Mouse (Mus musculus) limb, embryonic 14.5 days (tissue): ENCODE results near the gene Timm44. TPM values are rescaled to one million over a fixed set of nuclear protein-coding genes. Genes with fewer than 3 reads are reported as not detected.
A peak's percentile ranks its signal among the peaks of the same experiment; 100 is the strongest.

Experiments used
- ATAC-seq: fragments of 200-750 bp; cut with Nextera tagmentation; 2 replicates; pipeline ENCODE4 v1.8.0; 2017; ENCODE audit warnings: low read depth, moderate number of reproducible peaks, moderate TSS enrichment; ENCODE audit not compliant: low FRiP score
- DNase-seq: peaks from one replicate; pipeline ENCODE4 v3.0.0-alpha.2; 2015; ENCODE audit warnings: low spot score
- H3K27ac ChIP-seq: fragments of 300-500 bp; sonication (generic); replicated peaks from 2 replicates; pipeline ENCODE4 v1.5.1; 2014; ENCODE audit warnings: low read depth, mild to moderate bottlenecking, low read length, moderate library complexity, mixed read lengths
- H3K27me3 ChIP-seq: fragments of 300-500 bp; sonication (generic); 2 replicates; pipeline ENCODE4 v1.6.1; 2014; ENCODE audit warnings: low read length, mixed read lengths; ENCODE audit not compliant: control insufficient read depth, insufficient read depth
- H3K36me3 ChIP-seq: fragments of 300-500 bp; sonication (generic); 2 replicates; pipeline ENCODE4 v1.6.1; 2014; ENCODE audit warnings: mild to moderate bottlenecking, low read length, moderate library complexity, mixed read lengths; ENCODE audit not compliant: control insufficient read depth, insufficient read depth
- H3K4me1 ChIP-seq: fragments of 300-500 bp; sonication (generic); 2 replicates; pipeline ENCODE4 v1.6.1; 2014; ENCODE audit warnings: antibody characterized with exemption, low read length, mixed read lengths; ENCODE audit not compliant: control insufficient read depth, insufficient read depth
- H3K4me2 ChIP-seq: fragments of 300-500 bp; sonication (generic); replicated peaks from 2 replicates; pipeline ENCODE4 v1.6.1; 2014; ENCODE audit warnings: low read depth, mild to moderate bottlenecking, low read length, moderate library complexity; ENCODE audit not compliant: severe bottlenecking
- H3K4me3 ChIP-seq: fragments of 300-500 bp; sonication (generic); replicated peaks from 2 replicates; pipeline ENCODE4 v1.5.1; 2014; ENCODE audit warnings: low read length
- H3K9ac ChIP-seq: fragments of 300-500 bp; sonication (generic); 2 replicates; pipeline ENCODE4 v1.6.1; 2014; ENCODE audit warnings: mild to moderate bottlenecking, low read depth, low read length, moderate library complexity; ENCODE audit not compliant: severe bottlenecking
- H3K9me3 ChIP-seq: fragments of 300-500 bp; sonication (generic); 2 replicates; pipeline ENCODE4 v1.6.1; 2016; ENCODE audit warnings: low read length; ENCODE audit not compliant: control insufficient read depth
- POLR2A ChIP-seq: fragments of 200-500 bp; IDR thresholded peaks from 2 replicates; pipeline ENCODE4 v1.8.0; 2012; ENCODE audit warnings: inconsistent platforms, mild to moderate bottlenecking, moderate library complexity, borderline replicate concordance; ENCODE audit not compliant: insufficient read depth, insufficient read length; ENCODE audit errors: extremely low read depth
- WGBS: fragments of 180-500 bp; shearing (Covaris S2); extraction: QIAGEN DNeasy Blood & Tissue Kit; methylation state at CpG from one replicate; pipeline ENCODE4 v1.1.7; 2014; 5-methylcytosine and 5-hydroxymethylcytosine counted together
- polyA plus RNA-seq, 2 experiments: library from polyadenylated mRNA; depleted of rRNA in 1 of 2; stranded (reverse) in 1 of 2; unstranded in 1 of 2; fragments of >200 nt; fragmentation: Nextera tagmentation in 1 of 2; extraction: Ambion mirVana in 1 of 2; gene quantifications; 2 replicates each; pipeline versions ENCODE4 v1.2.1 to v1.2.3; 2012 to 2014

Gene Timm44
- polyA plus RNA-seq, 2 experiments = 69.1 to 100 TPM

DNA sequence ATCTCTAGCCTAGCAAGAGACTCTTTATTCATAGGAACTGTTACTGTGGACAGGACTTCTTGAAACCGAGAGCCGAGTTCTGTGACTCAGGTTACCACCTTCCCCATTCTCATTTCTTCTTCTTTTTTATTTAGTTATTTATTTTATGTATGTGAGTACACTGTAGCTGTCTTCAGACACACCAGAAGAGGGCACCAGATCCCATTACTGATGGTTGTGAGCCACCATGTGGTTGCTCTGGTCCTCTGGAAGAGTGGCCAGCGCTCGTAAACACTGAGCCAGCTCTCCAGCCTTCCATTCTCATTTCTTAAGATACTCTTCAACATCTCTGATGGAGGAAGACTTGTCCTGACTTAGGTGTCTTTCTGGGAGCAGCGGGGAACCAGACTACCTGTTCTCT lies 17.0 kb upstream of the Timm44 start:
- DNase-seq (no peak), ATAC-seq (no peak)
- H3K9ac ChIP-seq = no peak overlapping the region
- WGBS = 86% methylated on average over 5 of the region's 5 CpGs
- no peak overlapping the region for H3K27ac ChIP-seq
- no peaks in the 10 kb centered on the region for H3K27me3 ChIP-seq
- TF ChIP-seq POLR2A = no peak
- H3K4me2 ChIP-seq = no peak overlapping the region
- no peaks in the 10 kb centered on the region for H3K9me3 ChIP-seq
- H3K36me3 ChIP-seq = peaks cover 96% of the 10 kb centered on the region
- H3K4me1 ChIP-seq = no peaks in the 10 kb centered on the region
- no peak overlapping the region for H3K4me3 ChIP-seq

DNA sequence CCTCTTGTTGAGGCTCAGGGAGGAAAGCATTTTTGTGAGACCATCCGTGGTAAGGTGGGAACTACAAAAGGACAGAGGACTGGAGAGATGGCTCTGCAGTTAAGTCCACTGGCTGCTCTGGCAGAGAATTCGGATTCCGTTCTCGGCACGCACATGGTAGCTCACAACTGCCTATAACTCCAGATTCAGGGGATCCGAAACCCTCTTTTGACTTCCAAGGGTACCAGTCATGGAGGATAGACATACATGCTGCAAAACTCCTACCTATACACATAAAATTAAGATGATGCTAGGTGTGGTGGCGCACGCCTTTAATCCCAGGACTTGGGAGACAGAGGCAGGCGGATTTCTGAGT lies 375 bp upstream of the Timm44 start:
- no peaks in the 10 kb centered on the region for H3K27me3 ChIP-seq
- no peak for TF ChIP-seq POLR2A
- H3K4me2 ChIP-seq = peak overlapping the region; percentile 58
- ATAC-seq = peak; percentile 31
- peaks cover 4% of the 10 kb centered on the region for H3K4me1 ChIP-seq
- peaks cover 26% of the 10 kb centered on the region for H3K36me3 ChIP-seq
- 21% methylated on average over 9 of the region's 9 CpGs for WGBS
- H3K9ac ChIP-seq = peak overlapping the region; percentile 77
- H3K27ac ChIP-seq = peak overlapping the region; percentile 41; the same call in 1 of the 2 replicates
- H3K9me3 ChIP-seq = no peaks in the 10 kb centered on the region
- H3K4me3 ChIP-seq = peak overlapping the region; percentile 83
- no peak for DNase-seq

DNA sequence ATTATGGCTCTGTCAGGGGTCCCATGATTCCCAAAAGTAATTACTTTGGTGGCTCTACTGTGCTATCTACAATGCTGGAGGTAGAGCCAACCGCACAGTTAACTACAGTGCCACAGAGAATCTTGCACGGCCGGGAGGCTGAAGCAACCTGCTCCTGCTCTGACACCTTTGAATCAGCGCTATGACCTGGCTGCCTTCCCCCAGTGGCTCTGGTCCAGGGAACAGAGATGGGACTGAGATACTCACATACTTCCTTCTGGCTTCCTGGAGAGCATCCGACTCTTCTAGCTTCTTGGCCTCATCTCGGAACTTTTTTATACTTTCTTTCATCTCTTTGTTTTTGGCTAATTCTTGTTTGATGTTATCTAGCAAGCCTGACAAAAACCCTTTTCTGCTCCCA lies 6.1 kb downstream of the Timm44 start:
- Histone ChIP-seq H3K36me3 (peaks cover 87% of the 10 kb centered on the region), H3K27me3 (no peaks in the 10 kb centered on the region), H3K4me2 (no peak overlapping the region), H3K9ac (no peak overlapping the region), H3K9me3 (no peaks in the 10 kb centered on the region), H3K4me1 (no peaks in the 10 kb centered on the region), H3K4me3 (no peak overlapping the region), H3K27ac (no peak overlapping the region)
- no peak for TF ChIP-seq POLR2A
- DNase-seq (no peak), ATAC-seq (no peak)
- WGBS = 81% methylated on average over 6 of the region's 6 CpGs

DNA sequence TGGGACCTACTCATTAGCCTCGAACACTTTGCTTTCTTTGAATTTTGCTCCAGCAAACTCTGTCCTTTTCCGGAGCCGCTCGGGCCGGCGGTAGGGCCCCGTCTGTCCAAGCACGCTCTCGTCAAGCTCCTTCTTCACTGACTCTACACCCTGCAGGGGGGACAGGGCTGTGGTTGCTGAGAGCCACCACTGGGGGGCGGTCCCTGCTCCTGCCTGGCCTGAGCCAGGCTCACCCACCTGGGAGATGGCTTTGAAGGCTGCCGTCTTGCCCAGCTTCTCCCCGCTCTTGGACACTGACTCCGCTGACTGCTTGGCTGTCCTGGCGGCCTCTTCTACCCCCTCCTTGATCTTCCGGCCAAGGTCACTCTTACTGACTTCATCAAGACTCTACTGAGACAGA lies 8.1 kb downstream of the Timm44 start:
- WGBS = 80% methylated on average over 15 of the region's 15 CpGs
- DNase-seq (no peak), ATAC-seq (no peak)
- H3K27me3 ChIP-seq = no peaks in the 10 kb centered on the region
- no peaks in the 10 kb centered on the region for H3K9me3 ChIP-seq
- TF ChIP-seq POLR2A = no peak
- H3K4me2 ChIP-seq = no peak overlapping the region
- H3K27ac ChIP-seq = no peak overlapping the region
- H3K4me1 ChIP-seq = no peaks in the 10 kb centered on the region
- H3K36me3 ChIP-seq = peaks cover 91% of the 10 kb centered on the region
- H3K9ac ChIP-seq = no peak overlapping the region
- H3K4me3 ChIP-seq = no peak overlapping the region

DNA sequence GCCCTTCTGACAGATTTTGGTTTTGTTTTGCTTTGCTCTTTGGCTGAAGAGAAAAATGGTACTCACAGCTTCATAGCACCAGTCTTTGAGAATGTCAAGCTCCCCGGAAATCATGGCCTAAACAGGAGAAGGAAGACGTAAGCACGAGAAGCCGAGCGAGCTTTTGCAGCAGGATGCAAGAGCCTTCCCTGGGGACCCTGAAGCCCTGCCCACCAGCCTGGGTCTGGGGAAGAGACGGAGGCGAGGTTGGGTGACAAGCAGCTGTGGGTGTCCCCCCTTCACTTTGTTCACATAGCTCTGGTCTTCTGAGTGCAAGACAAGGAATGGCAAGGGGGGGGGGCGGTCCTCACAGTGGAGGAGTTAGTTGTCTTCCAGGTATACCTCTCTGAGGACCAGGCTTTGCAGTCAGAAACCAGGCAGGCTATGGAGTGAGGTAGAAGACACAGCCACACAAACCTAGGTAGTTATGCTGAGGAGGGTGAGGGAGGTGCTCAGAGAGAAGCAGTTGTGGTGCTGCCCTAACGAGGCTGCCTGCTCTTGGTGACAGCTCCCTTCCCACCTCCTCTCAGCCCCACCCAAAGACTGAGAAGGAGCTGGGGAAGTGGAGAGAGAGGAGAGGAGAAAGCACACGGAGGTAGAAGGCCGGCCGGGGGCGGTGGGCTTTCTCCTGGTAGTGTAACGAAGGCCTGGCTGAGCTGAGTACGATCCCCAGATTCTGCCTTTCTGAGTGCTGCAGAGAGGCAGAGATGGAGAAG lies 10.4 kb downstream of the Timm44 start:
- WGBS = 92% methylated on average over 15 of the region's 15 CpGs
- ATAC-seq (no peak), DNase-seq (no peak)
- Histone ChIP-seq H3K27ac (no peak overlapping the region), H3K36me3 (peaks cover 98% of the 10 kb centered on the region), H3K4me1 (no peaks in the 10 kb centered on the region), H3K4me3 (no peak overlapping the region), H3K9ac (no peak overlapping the region), H3K9me3 (no peaks in the 10 kb centered on the region), H3K27me3 (no peaks in the 10 kb centered on the region), H3K4me2 (no peak overlapping the region)
- TF ChIP-seq POLR2A = no peak
